Mouse (Mus musculus) testis, adult 2 months (tissue): ENCODE results near the gene Olfr169. TPM values are rescaled to one million over a fixed set of nuclear protein-coding genes. Genes with fewer than 3 reads are reported as not detected.
"Not testable (repeated sequence)": the region's sequence is repeated elsewhere in the genome, so short reads cannot be mapped to it uniquely, and the experiment has no call there.

Source experiments
- H3K27ac ChIP-seq: fragments of 200-500 bp; 2 replicates; pipeline ENCODE4 v1.5.1; 2012; ENCODE audit warnings: low read depth, low read length; ENCODE audit not compliant: control insufficient read depth, insufficient read depth
- H3K27me3 ChIP-seq: fragments of 200-500 bp; 2 replicates; pipeline ENCODE4 v1.6.1; 2012; ENCODE audit warnings: mild to moderate bottlenecking, low read length, moderate library complexity; ENCODE audit not compliant: control insufficient read depth, insufficient read depth
- H3K36me3 ChIP-seq: fragments of 200-500 bp; 2 replicates; pipeline ENCODE4 v1.6.1; 2012; ENCODE audit warnings: mild to moderate bottlenecking, low read length; ENCODE audit not compliant: control insufficient read depth, insufficient read depth
- H3K4me1 ChIP-seq: fragments of 200-500 bp; 2 replicates; pipeline ENCODE4 v1.6.1; 2012; ENCODE audit warnings: low read length; ENCODE audit not compliant: control insufficient read depth, insufficient read depth
- H3K4me3 ChIP-seq: fragments of 200-500 bp; 2 replicates; pipeline ENCODE4 v1.5.1; 2012; ENCODE audit warnings: low read depth, mild to moderate bottlenecking, low read length, moderate library complexity, mixed read lengths; ENCODE audit not compliant: control insufficient read depth
- CTCF ChIP-seq: fragments of 200-500 bp; IDR thresholded peaks from 2 replicates; pipeline ENCODE4 v1.5.1; 2012; ENCODE audit warnings: low read depth, mild to moderate bottlenecking, inconsistent platforms, low read length, moderate library complexity; ENCODE audit not compliant: control insufficient read depth, insufficient read depth, insufficient replicate concordance
- POLR2A ChIP-seq: fragments of 200-500 bp; IDR thresholded peaks from 2 replicates; pipeline ENCODE4 v1.6.1; 2012; ENCODE audit warnings: low read depth, mild to moderate bottlenecking, inconsistent platforms, low read length, moderate library complexity; ENCODE audit not compliant: control insufficient read depth
- polyA plus RNA-seq: library from polyadenylated mRNA; depleted of rRNA; stranded (reverse); fragments of >200 nt; gene quantifications from 2 replicates; pipeline ENCODE4 v1.2.3, GENCODE M21; 2012; rRNA removed

Gene Olfr169
- polyA plus RNA-seq: 0.22 and 0.26 TPM in 2 replicates

GRCm38 (mm10) chr16:19571709-19572108 is at the start of gene Olfr169:
Gene Olfr169, minus strand, starts transcription at chr16:19571809.
- H3K4me1 ChIP-seq, H3K27ac ChIP-seq, H3K36me3 ChIP-seq, H3K4me3 ChIP-seq, H3K27me3 ChIP-seq: not testable (repeated sequence)

GRCm38 (mm10) chr16:19611782-19612181 is 40.2 kb upstream of the Olfr169 start, which contains the start of gene Olfr170:
Gene Olfr170, minus strand, starts transcription at chr16:19611882.
- H3K36me3 ChIP-seq, H3K4me3 ChIP-seq, H3K27ac ChIP-seq, H3K27me3 ChIP-seq, H3K4me1 ChIP-seq: not testable (repeated sequence)

DNA sequence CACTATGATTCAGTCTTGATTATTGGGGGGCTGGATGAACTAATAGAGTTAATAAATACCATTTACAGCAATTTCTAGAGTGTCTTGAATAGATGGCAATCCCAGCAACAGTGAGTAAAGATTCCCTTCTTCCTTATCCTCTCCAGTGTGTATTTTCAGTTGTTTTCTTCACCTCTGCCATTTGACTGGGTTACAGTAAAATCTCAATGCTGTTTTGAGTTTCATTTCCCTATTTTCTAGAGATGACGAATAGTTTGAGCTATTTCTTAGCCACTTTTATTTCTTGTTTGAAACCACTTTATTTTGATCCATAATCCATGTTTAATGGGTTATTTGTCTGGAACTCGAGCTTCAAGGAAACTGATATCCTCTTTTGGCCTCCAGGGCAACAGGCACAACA is 31.6 kb upstream of the Olfr169 start:
- Histone ChIP-seq H3K27me3 (no peaks in the 10 kb centered on the region), H3K4me1 (no peaks in the 10 kb centered on the region), H3K27ac (no peak overlapping the region), H3K4me3 (no peak overlapping the region), H3K36me3 (no peaks in the 10 kb centered on the region)
- TF ChIP-seq POLR2A (no peak), CTCF (no peak)

- not testable (repeated sequence) for H3K4me1 ChIP-seq, H3K4me3 ChIP-seq, H3K27me3 ChIP-seq, H3K36me3 ChIP-seq, H3K27ac ChIP-seq
Measured at GRCm38 (mm10) chr16:19553429-19553828, 18.2 kb downstream of the Olfr169 start.

DNA sequence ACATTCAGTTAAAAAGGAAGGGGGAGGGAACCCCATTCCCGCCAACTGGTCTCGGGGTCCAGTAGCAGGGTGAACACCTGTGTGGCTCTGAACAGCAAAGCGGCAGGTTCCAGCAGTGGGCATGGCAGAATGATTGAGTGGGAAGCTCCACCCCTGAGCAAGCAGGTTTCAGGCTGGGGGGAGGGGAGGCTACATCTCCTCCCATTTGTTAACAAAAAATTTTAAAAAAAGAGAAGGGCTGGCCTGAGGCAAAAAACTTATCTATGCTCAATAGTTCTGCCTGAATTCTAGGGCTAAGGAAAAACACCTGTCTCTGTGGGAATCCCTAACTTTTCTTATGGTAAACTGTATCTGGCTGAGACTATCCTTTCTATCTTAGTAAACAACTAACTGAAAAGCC is 19.4 kb downstream of the Olfr169 start:
- not testable (repeated sequence) for H3K36me3 ChIP-seq, H3K4me1 ChIP-seq, H3K27ac ChIP-seq, H3K4me3 ChIP-seq, H3K27me3 ChIP-seq

DNA sequence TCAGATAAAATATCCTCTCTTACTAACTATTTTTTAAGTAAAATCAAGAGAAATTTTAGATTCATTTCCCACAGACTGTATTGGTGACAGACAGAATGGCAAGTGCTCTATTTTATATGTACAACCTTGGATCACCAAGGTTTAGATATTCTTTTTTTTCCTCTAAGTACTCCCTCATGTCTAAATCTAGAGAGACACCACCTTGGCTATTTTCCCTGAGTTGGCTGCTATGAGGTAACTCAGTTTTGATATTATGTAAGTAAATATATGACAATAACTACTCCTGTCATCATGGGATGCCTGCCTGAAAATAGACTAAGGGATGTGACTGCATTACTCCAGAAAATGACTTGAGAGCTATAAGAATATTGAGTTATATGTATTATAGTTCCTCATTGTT is 36.2 kb downstream of the Olfr169 start, which contains the start of gene Olfr168:
TSS of gene Olfr168 (minus strand) at position 101 of the 400 bp plus-strand sequence.
- Histone ChIP-seq H3K27me3 (no peaks in the 10 kb centered on the region), H3K36me3 (no peaks in the 10 kb centered on the region), H3K4me3 (no peak within 1 kb of the TSS), H3K4me1 (no peaks in the 10 kb centered on the region), H3K27ac (no peak within 1 kb of the TSS)
- TF ChIP-seq CTCF: no peak
- TF ChIP-seq POLR2A: no peak

DNA sequence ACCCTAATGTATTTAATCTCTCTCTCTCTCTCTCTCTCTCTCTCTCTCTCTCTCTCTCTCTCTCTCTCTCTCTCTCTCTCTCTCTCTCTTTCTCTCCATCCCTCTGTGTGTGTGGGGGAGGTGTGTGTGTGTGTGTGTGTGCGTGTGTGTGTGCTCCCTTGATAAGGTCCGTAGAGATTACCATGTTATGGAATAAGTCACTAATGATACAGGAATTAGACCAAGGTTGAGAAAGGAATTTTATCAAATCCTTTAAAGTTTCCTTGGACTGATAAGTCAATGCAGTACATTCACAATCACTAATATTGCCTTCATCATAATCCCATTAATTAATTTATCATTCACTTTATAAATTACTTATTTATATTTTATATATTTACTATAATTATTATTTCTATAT is 49.4 kb downstream of the Olfr169 start, which contains the start of gene Olfr167:
TSS of gene Olfr167 (minus strand) at position 101 of the 400 bp plus-strand sequence.
- Histone ChIP-seq H3K4me3 (no peak within 1 kb of the TSS), H3K36me3 (no peaks in the 10 kb centered on the region), H3K27ac (no peak within 1 kb of the TSS), H3K4me1 (no peaks in the 10 kb centered on the region), H3K27me3 (no peaks in the 10 kb centered on the region)
- no peak for TF ChIP-seq CTCF

Other genes starting within 250 kb of the Olfr169 start
- 0.17 and 0.23 TPM in 2 replicates for gene Olfr165, start 148.7 kb downstream of the Olfr169 start, polyA plus RNA-seq
- gene Olfr166, start 88.1 kb downstream of the Olfr169 start, polyA plus RNA-seq: 0.02 TPM in 1 of 2 replicates, not detected in the other
- gene Olfr167, start 49.5 kb downstream of the Olfr169 start, polyA plus RNA-seq: not detected in 2 replicates
- not detected in 2 replicates for gene Olfr168, start 36.3 kb downstream of the Olfr169 start, polyA plus RNA-seq
- gene Olfr170, start 40.1 kb upstream of the Olfr169 start, polyA plus RNA-seq: not detected in 2 replicates
- gene Olfr171, start 58.1 kb upstream of the Olfr169 start, polyA plus RNA-seq: not detected in 2 replicates
- 0.05 and 0.12 TPM in 2 replicates for gene Lamp3, start 134.6 kb upstream of the Olfr169 start, polyA plus RNA-seq
- gene B3gnt5, start 188.4 kb upstream of the Olfr169 start, polyA plus RNA-seq: 0.19 TPM in 1 of 2 replicates, not detected in the other